Mouse (Mus musculus) spleen, adult 2 months (tissue): ENCODE results near the gene Pdzrn3. TPM values are rescaled to one million over a fixed set of nuclear protein-coding genes. Genes with fewer than 3 reads are reported as not detected.

Experiments used
- DNase-seq, 2 experiments: peaks; one replicate each; pipeline versions ENCODE4 v3.0.0 to v3.0.0-alpha.2; 2012 to 2021; ENCODE audit warnings: low spot score in 2 of 2, low read depth in 1 of 2
- H3K27ac ChIP-seq: fragments of 200-500 bp; 2 replicates; pipeline ENCODE4 v1.5.1; 2012; ENCODE audit warnings: low read length, inconsistent platforms; ENCODE audit not compliant: insufficient read depth
- H3K27me3 ChIP-seq: fragments of 200-500 bp; 2 replicates; pipeline ENCODE4 v1.6.1; 2012; ENCODE audit warnings: mild to moderate bottlenecking, moderate library complexity, low read length, inconsistent platforms; ENCODE audit not compliant: control insufficient read depth, insufficient read depth
- H3K36me3 ChIP-seq: fragments of 200-500 bp; 2 replicates; pipeline ENCODE4 v1.6.1; 2012; ENCODE audit warnings: mild to moderate bottlenecking, low read length, inconsistent platforms; ENCODE audit not compliant: control insufficient read depth, insufficient read depth
- H3K4me1 ChIP-seq: fragments of 200-500 bp; 2 replicates; pipeline ENCODE4 v1.6.1; 2011; ENCODE audit warnings: inconsistent platforms; ENCODE audit not compliant: control insufficient read depth, insufficient read depth, insufficient read length
- H3K4me3 ChIP-seq: fragments of 200-500 bp; 2 replicates; pipeline ENCODE4 v1.5.1; 2011; ENCODE audit warnings: mild to moderate bottlenecking, inconsistent platforms; ENCODE audit not compliant: insufficient read depth, insufficient read length; ENCODE audit errors: extremely low read depth
- CTCF ChIP-seq: fragments of 200-500 bp; IDR thresholded peaks from 2 replicates; pipeline ENCODE4 v1.5.1; 2011; ENCODE audit warnings: mild to moderate bottlenecking, inconsistent platforms; ENCODE audit not compliant: insufficient read depth, insufficient read length, insufficient replicate concordance; ENCODE audit errors: extremely low read depth
- POLR2A ChIP-seq: fragments of 200-500 bp; IDR thresholded peaks from 2 replicates; pipeline ENCODE4 v1.6.1; 2011; ENCODE audit warnings: low read depth, low read length, inconsistent platforms
- WGBS: fragments of 180-500 bp; shearing (Covaris S2); methylation state at CpG from one replicate; pipeline ENCODE4 v1.1.7; 2018; 5-methylcytosine and 5-hydroxymethylcytosine counted together
- polyA plus RNA-seq: library from polyadenylated mRNA; depleted of rRNA; stranded (reverse); fragments of >200 nt; gene quantifications from 2 replicates; pipeline ENCODE4 v1.2.3, GENCODE M21; 2012; rRNA removed

The Pdzrn3 gene
- 1.9 and 2.7 TPM in 2 replicates for polyA plus RNA-seq

DNA sequence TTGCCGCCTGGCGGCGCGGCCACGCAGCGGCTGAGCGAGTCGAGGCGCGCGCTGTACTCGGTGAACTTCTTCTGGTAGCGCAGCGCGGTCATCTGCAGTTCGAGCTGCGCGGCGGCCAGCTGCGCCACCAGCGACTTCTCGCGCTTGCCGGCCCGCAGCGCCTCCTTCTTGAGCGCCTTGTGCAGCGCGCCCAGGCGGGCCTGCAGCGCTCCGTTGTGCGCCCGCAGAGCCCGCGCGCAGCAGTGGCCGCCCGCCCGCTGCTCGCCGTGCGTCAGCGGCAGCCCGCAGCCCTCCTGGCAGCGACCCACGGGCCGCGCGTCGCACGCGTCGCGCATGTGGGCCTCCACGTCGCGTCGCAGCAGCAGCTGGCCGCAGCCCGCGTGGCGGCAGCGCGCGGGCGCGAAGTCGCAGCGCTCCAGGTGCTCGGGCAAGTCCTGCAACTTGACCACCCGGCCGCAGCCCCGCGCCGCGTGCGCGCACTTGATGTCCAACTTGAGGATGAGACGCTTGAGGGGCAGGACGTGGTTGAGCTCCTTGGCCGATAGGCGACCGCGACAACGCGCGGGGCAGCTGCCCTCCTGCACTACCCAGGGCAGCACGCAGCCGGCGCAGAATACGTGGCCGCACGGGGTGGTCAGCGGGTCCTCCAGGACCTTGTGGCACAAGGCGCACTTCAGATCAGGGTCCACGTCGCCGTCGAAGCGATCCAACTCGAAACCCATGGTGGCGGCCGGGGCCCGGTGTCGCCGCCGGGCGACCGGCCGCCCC is at the start of gene Pdzrn3:
Gene Pdzrn3 (minus strand): TSS at position 731 of the 768 bp plus-strand sequence.
- whole genome bisulfite sequencing, result 3% methylated on average over 96 of the region's 111 CpGs
- no peak for TF ChIP-seq POLR2A
- no peak for TF ChIP-seq CTCF
- peak within 1 kb of the TSS; percentile 39 for H3K4me3 ChIP-seq
- no peak for DNase-seq
- H3K4me1 ChIP-seq, result no peaks in the 10 kb centered on the region; the same call in 1 of the 2 replicates
- H3K36me3 ChIP-seq, result no peaks in the 10 kb centered on the region
- peaks cover 2% of the 10 kb centered on the region for H3K27me3 ChIP-seq
- H3K27ac ChIP-seq, result no peak within 1 kb of the TSS

DNA sequence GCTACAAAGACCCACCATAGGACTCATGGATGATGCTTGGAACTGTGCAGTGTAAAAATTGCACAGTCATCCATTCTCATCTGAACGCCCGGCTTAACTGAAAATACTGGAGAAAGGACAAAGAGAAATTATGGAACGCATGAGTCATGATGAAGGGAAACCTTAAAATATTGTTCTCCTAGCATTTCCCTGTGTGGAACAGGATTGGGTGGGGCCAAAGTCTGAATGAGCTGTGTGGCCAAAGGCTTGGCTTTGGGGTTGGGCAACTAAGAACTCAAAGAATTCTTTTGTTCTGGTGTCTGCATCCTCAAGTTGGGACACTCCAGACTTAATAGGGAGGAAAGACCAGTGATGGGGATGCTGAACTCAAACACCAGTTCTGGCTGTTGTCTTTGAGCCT is 49.6 kb upstream of the Pdzrn3 start:
- Histone ChIP-seq H3K36me3 (no peaks in the 10 kb centered on the region), H3K27me3 (no peaks in the 10 kb centered on the region), H3K27ac (no peak overlapping the region), H3K4me3 (no peak overlapping the region), H3K4me1 (no peaks in the 10 kb centered on the region)
- WGBS, result 88% methylated on average over 3 of the region's 3 CpGs
- no peak for DNase-seq
- TF ChIP-seq POLR2A (no peak), CTCF (no peak)

DNA sequence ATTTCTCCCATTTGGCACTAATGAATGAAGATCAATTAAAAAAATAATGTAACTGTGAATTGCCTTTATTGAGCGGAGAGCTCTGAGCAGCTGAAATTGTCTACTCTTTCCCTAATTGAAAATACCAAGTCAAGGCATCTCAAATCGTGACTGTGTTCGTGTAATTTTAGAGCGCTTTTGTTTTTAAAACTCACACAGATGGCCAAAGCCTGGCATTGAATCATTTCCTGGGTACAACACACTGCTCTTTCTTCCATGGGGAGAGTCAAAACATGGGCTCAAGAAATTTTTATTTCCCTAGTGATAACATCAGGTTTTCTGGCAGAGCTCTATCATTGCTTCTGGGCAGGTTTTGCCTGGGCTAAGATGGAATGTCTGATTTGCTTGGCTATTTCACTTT is 48.6 kb upstream of the Pdzrn3 start:
- Histone ChIP-seq H3K27me3 (no peaks in the 10 kb centered on the region), H3K36me3 (no peaks in the 10 kb centered on the region), H3K27ac (no peak overlapping the region), H3K4me3 (no peak overlapping the region), H3K4me1 (no peaks in the 10 kb centered on the region)
- no peak for TF ChIP-seq CTCF
- WGBS, result 93% methylated on average over 4 of the region's 4 CpGs
- no peak for DNase-seq

DNA sequence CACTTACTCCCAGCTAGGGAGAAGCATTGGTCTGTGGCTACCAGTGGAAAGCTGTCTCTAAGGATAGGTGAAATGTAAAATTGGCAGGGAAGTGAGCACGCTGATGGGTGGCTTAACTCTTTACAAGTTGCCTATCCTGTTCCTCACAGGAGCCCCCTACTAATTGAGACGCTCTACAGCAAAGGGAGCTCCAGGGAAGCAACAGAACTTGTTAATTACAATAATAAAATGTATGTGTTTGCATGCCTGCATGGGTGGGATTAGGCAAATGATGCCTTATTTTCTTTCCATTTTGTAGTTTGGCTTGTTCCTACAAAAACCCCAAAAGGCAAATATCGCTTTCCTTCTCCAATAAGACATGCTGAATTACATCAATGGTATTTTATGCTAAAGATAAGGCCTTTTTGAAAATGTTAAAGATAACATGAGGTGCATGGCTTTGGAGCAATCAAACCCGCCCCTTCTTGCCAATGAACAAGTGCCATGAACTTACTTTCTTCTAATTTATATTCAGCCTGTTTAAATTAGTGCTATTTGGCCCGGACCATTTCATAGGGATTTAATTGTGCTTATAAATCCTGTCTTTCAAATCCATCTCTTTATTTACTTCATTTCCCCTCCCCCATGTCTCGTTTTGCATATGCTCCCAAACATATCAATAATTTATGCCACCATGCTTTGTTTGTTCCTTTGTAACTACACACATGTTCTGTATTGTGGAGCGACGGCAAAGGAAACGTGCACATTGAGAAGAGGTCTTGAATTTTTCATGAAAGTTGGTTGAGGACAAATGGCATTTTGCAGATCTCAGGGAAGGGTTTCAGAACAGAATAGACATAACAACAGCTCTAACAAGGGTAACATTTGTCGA is 44.6 kb upstream of the Pdzrn3 start:
- H3K27me3 ChIP-seq, result no peaks in the 10 kb centered on the region
- H3K4me3 ChIP-seq, result no peak overlapping the region
- DNase-seq, result no peak
- no peaks in the 10 kb centered on the region for H3K36me3 ChIP-seq
- WGBS, result 85% methylated on average over 10 of the region's 10 CpGs
- TF ChIP-seq POLR2A, result no peak
- no peak overlapping the region for H3K27ac ChIP-seq
- H3K4me1 ChIP-seq, result no peaks in the 10 kb centered on the region

DNA sequence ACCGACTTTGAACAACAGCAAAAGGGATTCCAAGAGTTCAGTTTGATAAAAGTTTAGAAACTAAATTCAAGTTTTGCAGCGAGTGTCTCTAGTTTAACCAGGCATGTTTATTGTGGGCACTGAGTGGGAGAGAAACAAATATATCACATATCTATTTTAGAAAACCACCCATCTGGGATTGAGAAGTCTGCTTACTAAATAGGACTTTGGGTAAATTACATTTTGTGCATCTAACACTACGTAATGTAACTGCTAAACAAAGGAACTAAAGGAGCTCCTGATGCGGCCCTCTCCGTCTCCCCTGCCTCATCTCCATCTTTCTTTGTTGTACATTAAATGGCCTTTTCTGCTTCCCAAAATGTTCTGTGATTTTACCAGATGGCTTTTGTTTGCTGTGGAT is 40.5 kb upstream of the Pdzrn3 start:
- TF ChIP-seq POLR2A (no peak), CTCF (no peak)
- Histone ChIP-seq H3K4me3 (no peak overlapping the region), H3K4me1 (no peaks in the 10 kb centered on the region), H3K27me3 (no peaks in the 10 kb centered on the region), H3K27ac (no peak overlapping the region), H3K36me3 (no peaks in the 10 kb centered on the region)
- DNase-seq, result no peak
- WGBS, result 95% methylated on average over 5 of the region's 5 CpGs

DNA sequence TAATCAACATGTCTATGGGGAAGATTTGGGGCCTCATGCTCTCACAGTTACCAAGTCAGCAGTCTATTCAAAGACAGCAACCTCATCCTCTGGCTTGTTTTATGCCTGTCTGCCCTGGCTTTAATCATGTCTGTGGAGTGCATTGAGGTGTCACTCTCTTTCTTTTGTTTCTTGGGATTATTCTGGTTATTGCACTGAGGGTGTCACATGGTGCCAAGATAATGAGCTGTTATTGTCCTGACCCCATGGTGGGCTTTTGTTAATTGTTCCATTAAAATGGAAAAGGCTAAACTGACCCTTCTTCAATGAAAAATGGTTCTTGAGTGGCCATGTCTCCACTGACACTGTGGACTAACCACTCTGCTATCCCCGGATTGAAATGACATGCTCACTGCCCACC is 34.0 kb upstream of the Pdzrn3 start:
- Histone ChIP-seq H3K36me3 (no peaks in the 10 kb centered on the region), H3K4me3 (no peak overlapping the region), H3K27me3 (no peaks in the 10 kb centered on the region), H3K27ac (no peak overlapping the region), H3K4me1 (no peaks in the 10 kb centered on the region)
- DNase-seq, result no peak
- WGBS, result 79% methylated on average over 1 of the region's 1 CpGs
- no peak for TF ChIP-seq CTCF
- TF ChIP-seq POLR2A, result no peak

DNA sequence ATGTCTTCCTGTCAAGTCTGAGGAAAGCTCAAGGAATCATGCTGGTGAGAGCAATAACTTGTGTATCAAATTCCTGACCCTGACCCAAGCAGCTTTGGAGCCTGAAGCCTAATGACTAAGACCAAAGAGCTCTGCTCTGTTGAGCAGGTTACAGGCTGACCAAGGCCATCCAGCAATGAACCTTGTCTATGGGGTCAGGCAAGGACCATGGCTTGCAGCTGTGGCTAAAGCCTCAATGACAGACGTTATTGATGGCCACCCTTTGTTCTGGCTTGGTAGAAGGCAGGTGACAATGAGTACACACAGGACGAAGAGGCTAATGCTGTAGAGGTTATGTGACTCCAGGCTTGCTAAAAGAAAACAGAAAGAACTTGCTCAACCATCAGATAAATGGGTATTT is 33.4 kb upstream of the Pdzrn3 start:
- Histone ChIP-seq H3K27ac (no peak overlapping the region), H3K36me3 (no peaks in the 10 kb centered on the region), H3K27me3 (no peaks in the 10 kb centered on the region), H3K4me1 (no peaks in the 10 kb centered on the region), H3K4me3 (no peak overlapping the region)
- no peak for DNase-seq
- WGBS, result 59% methylated on average over 2 of the region's 2 CpGs
- TF ChIP-seq CTCF, result no peak
- no peak for TF ChIP-seq POLR2A
